Mouse (Mus musculus): ENCODE data around the gene Misp. TPM values are rescaled to one million over a fixed set of nuclear protein-coding genes. Genes with fewer than 3 reads are reported as not detected.

The Misp gene
- polyA plus RNA-seq (2014; fragmentation: Nextera tagmentation; extraction: Ambion mirVana) = 4.1 and 9.0 TPM in 2 replicates

DNA sequence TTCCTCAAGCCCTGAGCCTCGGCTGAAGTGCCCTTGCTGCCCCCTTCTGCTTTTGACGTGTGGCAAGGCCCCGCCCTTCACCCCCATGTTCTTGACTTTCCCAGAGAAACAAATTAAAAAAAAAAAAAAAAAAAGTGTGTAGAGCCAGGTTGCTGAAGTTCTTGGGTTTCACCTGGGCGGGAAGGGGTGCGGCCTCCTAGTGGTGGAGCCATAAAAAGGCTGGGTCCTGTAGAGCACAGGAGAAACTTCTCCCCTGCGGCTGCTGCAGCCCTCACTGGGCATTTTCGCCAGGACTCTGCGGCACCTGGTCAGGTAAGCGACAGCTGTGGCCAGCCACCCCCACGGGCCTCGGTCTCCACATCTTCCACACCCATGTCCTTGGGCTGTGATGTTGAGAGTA lies at the start of gene Misp:
Misp (plus strand) TSS at position 208 of the 400 bp plus-strand sequence.
- Histone ChIP-seq H3K4me2 (replicated peaks; ENCODE audit: low read depth, low read length) (no peak within 1 kb of the TSS), H3K4me1 (ENCODE audit: control insufficient read depth, insufficient read depth, low read length) (peaks cover 29% of the 10 kb centered on the region), H3K27me3 (ENCODE audit: control insufficient read depth, insufficient read depth, low read length) (no peaks in the 10 kb centered on the region), H3K27ac (ENCODE audit: low read depth, low read length) (peak within 1 kb of the TSS; percentile 63; the same call in 1 of the 2 replicates), H3K36me3 (ENCODE audit: control insufficient read depth, insufficient read depth, low read length) (peaks cover 29% of the 10 kb centered on the region), H3K9me3 (ENCODE audit: control insufficient read depth, low read length) (no peaks in the 10 kb centered on the region), H3K9ac (ENCODE audit: low read depth, low read length) (no peak within 1 kb of the TSS), H3K4me3 (ENCODE audit: low read length) (no peak within 1 kb of the TSS)
- WGBS = 54% methylated on average over 11 of the region's 11 CpGs
- ATAC-seq (ENCODE audit: low FRiP score, low TSS enrichment) = no peak

- no peaks in the 10 kb centered on the region; the same call in 1 of the 2 replicates for H3K9me3 ChIP-seq (ENCODE audit: control insufficient read depth, low read length)
- no peak for ATAC-seq (ENCODE audit: low FRiP score, low TSS enrichment)
- 94% methylated on average over 3 of the region's 3 CpGs for WGBS
Observed at GRCm38 (mm10) chr10:79772320-79772719, 48.5 kb upstream of the Misp start.

DNA sequence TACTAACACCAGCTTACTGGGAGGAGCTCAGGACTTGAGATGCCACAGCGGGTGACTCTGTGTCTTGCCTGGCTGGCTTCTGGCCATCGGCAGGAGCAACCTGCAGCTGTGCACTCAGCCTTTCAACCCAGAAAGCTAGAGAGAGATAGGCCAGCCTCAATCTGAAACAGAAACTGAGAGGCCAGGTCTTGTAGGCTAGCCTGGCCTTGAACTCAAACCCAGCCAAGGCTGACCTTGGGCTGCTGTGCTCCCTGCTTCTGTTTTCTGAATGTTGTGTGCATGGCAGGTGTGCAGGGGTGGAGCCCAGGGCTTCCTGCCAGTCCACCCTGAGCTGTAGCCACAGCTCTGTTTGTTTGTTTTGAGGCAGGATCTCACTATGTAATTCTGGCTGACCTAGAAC lies 47.6 kb upstream of the Misp start:
- H3K9ac ChIP-seq (ENCODE audit: low read depth, low read length) = no peak overlapping the region
- H3K9me3 ChIP-seq (ENCODE audit: control insufficient read depth, low read length) = no peaks in the 10 kb centered on the region; the same call in 1 of the 2 replicates
- ATAC-seq (ENCODE audit: low FRiP score, low TSS enrichment) = no peak
- no peaks in the 10 kb centered on the region for H3K36me3 ChIP-seq (ENCODE audit: control insufficient read depth, insufficient read depth, low read length)
- H3K27me3 ChIP-seq (ENCODE audit: control insufficient read depth, insufficient read depth, low read length) = no peaks in the 10 kb centered on the region
- no peak overlapping the region for H3K4me2 ChIP-seq (replicated peaks; ENCODE audit: low read depth, low read length)
- H3K27ac ChIP-seq (ENCODE audit: low read depth, low read length) = no peak overlapping the region
- no peak overlapping the region for H3K4me3 ChIP-seq (ENCODE audit: low read length)
- peaks cover 15% of the 10 kb centered on the region for H3K4me1 ChIP-seq (ENCODE audit: control insufficient read depth, insufficient read depth, low read length)
- WGBS = 89% methylated on average over 2 of the region's 2 CpGs

More at GRCm38 (mm10) chr10:79772320-79772719, 48.5 kb upstream of the Misp start:
- Histone ChIP-seq H3K4me2 (replicated peaks; ENCODE audit: low read depth, low read length) (no peak overlapping the region), H3K4me1 (ENCODE audit: control insufficient read depth, insufficient read depth, low read length) (peaks cover 11% of the 10 kb centered on the region), H3K4me3 (ENCODE audit: low read length) (no peak overlapping the region), H3K36me3 (ENCODE audit: control insufficient read depth, insufficient read depth, low read length) (no peaks in the 10 kb centered on the region), H3K27ac (ENCODE audit: low read depth, low read length) (no peak overlapping the region), H3K9ac (ENCODE audit: low read depth, low read length) (no peak overlapping the region), H3K27me3 (ENCODE audit: control insufficient read depth, insufficient read depth, low read length) (no peaks in the 10 kb centered on the region)

- no peak for ATAC-seq (ENCODE audit: low FRiP score, low TSS enrichment)
- no peak overlapping the region for H3K4me3 ChIP-seq (ENCODE audit: low read length)
- H3K9ac ChIP-seq (ENCODE audit: low read depth, low read length) = no peak overlapping the region
- WGBS = 67% methylated on average over 5 of the region's 5 CpGs
- H3K36me3 ChIP-seq (ENCODE audit: control insufficient read depth, insufficient read depth, low read length) = no peaks in the 10 kb centered on the region
- 0 out of 2 replicates have a peak, but pooled peaks cover 4% of the 10 kb centered on the region for H3K27me3 ChIP-seq (ENCODE audit: control insufficient read depth, insufficient read depth, low read length)
- no peak overlapping the region for H3K4me2 ChIP-seq (replicated peaks; ENCODE audit: low read depth, low read length)
- peaks cover 11% of the 10 kb centered on the region for H3K4me1 ChIP-seq (ENCODE audit: control insufficient read depth, insufficient read depth, low read length)
- no peaks in the 10 kb centered on the region; the same call in 1 of the 2 replicates for H3K9me3 ChIP-seq (ENCODE audit: control insufficient read depth, low read length)
- H3K27ac ChIP-seq (ENCODE audit: low read depth, low read length) = no peak overlapping the region
Observed at GRCm38 (mm10) chr10:79774486-79775279, 46.1 kb upstream of the Misp start.

DNA sequence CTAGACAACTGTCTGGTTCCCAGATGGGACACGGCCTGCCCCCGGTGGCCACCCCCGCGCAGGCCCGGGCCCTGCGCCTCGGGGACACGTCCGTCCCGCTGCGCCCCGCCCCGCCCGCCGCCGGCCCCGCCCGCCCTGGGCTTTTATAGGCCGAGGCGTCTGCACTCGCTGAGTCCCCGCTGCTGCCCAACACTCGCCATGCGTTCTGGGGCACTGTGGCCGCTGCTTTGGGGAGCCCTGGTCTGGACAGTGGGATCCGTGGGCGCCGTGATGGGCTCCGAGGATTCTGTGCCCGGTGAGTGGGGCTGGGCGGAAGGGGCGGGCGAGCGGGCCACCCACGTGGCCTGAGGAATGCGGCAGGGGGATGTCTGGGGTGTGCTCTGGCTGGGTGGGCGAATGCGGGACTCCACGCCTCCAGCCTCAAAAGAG lies 43.7 kb upstream of the Misp start, which contains the start of gene Fstl3:
Fstl3 (plus strand) TSS at position 170 of the 429 bp plus-strand sequence.
- Histone ChIP-seq H3K27me3 (ENCODE audit: control insufficient read depth, insufficient read depth, low read length) (peaks cover 8% of the 10 kb centered on the region; the same call in 1 of the 2 replicates), H3K36me3 (ENCODE audit: control insufficient read depth, insufficient read depth, low read length) (no peaks in the 10 kb centered on the region), H3K4me3 (ENCODE audit: low read length) (peak within 1 kb of the TSS; percentile 53), H3K4me1 (ENCODE audit: control insufficient read depth, insufficient read depth, low read length) (peaks cover 21% of the 10 kb centered on the region), H3K4me2 (replicated peaks; ENCODE audit: low read depth, low read length) (peak within 1 kb of the TSS; percentile 72), H3K27ac (ENCODE audit: low read depth, low read length) (no peak within 1 kb of the TSS), H3K9me3 (ENCODE audit: control insufficient read depth, low read length) (no peaks in the 10 kb centered on the region; the same call in 1 of the 2 replicates), H3K9ac (ENCODE audit: low read depth, low read length) (peak within 1 kb of the TSS; percentile 64)
- WGBS = 1% methylated on average over 39 of the region's 39 CpGs
- ATAC-seq (ENCODE audit: low FRiP score, low TSS enrichment) = no peak

DNA sequence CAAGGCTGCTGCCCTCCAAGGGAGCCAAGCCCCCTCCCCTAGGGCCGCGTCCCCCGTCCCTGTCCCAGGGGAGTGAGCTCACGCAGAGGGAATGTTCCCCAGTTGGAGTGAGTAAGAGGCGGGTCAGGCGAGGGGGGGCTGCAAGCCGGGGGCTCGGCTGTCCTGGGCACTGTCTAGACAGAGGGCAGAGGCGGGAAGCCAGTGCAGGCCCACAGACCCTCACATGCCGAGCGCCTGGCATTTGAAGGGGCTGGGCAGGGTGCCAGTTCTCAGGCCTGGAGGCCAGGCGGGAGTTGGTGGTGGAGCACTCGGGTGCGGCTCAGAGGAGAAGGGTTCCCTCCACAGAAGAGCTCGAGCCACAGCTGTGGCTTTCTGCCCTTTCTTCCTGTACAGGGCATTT lies 42.8 kb upstream of the Misp start:
- H3K36me3 ChIP-seq (ENCODE audit: control insufficient read depth, insufficient read depth, low read length) = no peaks in the 10 kb centered on the region
- H3K27ac ChIP-seq (ENCODE audit: low read depth, low read length) = no peak overlapping the region
- H3K4me3 ChIP-seq (ENCODE audit: low read length) = peak overlapping the region; percentile 53; the same call in 1 of the 2 replicates
- H3K4me1 ChIP-seq (ENCODE audit: control insufficient read depth, insufficient read depth, low read length) = peaks cover 21% of the 10 kb centered on the region
- ATAC-seq (ENCODE audit: low FRiP score, low TSS enrichment) = no peak
- H3K4me2 ChIP-seq (replicated peaks; ENCODE audit: low read depth, low read length) = peak overlapping the region; percentile 72
- no peaks in the 10 kb centered on the region for H3K9me3 ChIP-seq (ENCODE audit: control insufficient read depth, low read length)
- peaks cover 8% of the 10 kb centered on the region; the same call in 1 of the 2 replicates for H3K27me3 ChIP-seq (ENCODE audit: control insufficient read depth, insufficient read depth, low read length)
- 15% methylated on average over 15 of the region's 15 CpGs for WGBS
- peak overlapping the region; percentile 28; the same call in 1 of the 2 replicates for H3K9ac ChIP-seq (ENCODE audit: low read depth, low read length)

- Histone ChIP-seq H3K27ac (ENCODE audit: low read depth, low read length) (no peak overlapping the region), H3K4me2 (replicated peaks; ENCODE audit: low read depth, low read length) (no peak overlapping the region), H3K9me3 (ENCODE audit: control insufficient read depth, low read length) (no peaks in the 10 kb centered on the region), H3K4me1 (ENCODE audit: control insufficient read depth, insufficient read depth, low read length) (peaks cover 21% of the 10 kb centered on the region), H3K4me3 (ENCODE audit: low read length) (no peak overlapping the region), H3K27me3 (ENCODE audit: control insufficient read depth, insufficient read depth, low read length) (peaks cover 8% of the 10 kb centered on the region; the same call in 1 of the 2 replicates), H3K9ac (ENCODE audit: low read depth, low read length) (no peak overlapping the region), H3K36me3 (ENCODE audit: control insufficient read depth, insufficient read depth, low read length) (no peaks in the 10 kb centered on the region)
- WGBS = 36% methylated on average over 2 of the region's 2 CpGs
- ATAC-seq (ENCODE audit: low FRiP score, low TSS enrichment) = no peak
Observed at GRCm38 (mm10) chr10:79779193-79779592, 41.6 kb upstream of the Misp start.

DNA sequence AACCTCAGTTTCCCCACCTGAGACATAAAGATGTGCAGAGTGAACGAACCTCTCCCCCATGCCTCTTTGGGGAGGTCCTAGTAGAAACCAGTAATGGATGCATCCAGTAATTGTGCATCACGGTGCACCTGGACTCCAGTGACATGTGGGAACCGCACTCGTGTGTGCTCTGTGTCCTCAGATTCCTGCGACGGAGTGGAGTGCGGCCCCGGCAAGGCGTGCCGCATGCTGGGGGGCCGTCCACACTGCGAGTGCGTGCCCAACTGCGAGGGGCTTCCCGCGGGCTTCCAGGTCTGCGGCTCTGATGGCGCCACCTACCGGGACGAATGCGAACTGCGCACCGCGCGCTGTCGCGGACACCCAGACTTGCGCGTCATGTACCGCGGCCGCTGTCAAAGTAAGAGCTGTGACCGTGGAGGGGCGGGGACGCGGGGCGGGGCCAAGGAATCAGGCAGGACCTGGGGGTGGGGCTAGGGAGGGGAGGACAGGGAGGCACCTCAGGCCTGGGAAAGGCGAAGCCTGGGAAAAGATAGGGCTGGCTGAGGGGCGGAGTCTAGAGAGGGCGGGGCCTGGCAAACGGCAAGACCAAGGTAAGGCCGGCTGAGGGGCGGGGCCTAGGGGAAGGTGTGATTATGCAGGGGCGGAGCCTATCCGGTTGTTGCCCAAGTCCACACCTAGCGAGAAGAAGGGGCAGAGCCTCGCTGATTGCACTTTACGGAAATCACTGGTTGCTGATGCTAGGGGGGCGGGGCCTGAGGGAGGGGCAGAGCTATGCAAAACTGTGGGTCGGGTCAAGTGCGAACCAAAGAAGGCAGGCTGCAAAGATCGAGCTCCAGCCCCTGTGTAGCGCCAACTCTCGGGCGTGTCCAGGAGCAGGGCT lies 40.8 kb upstream of the Misp start:
- peak overlapping the region; percentile 77 for H3K4me2 ChIP-seq (replicated peaks; ENCODE audit: low read depth, low read length)
- H3K4me1 ChIP-seq (ENCODE audit: control insufficient read depth, insufficient read depth, low read length) = peaks cover 21% of the 10 kb centered on the region
- peak overlapping the region; percentile 43 for H3K4me3 ChIP-seq (ENCODE audit: low read length)
- H3K9ac ChIP-seq (ENCODE audit: low read depth, low read length) = no peak overlapping the region; the same call in 1 of the 2 replicates
- WGBS = 3% methylated on average over 55 of the region's 55 CpGs
- peak; percentile 89 for ATAC-seq (ENCODE audit: low FRiP score, low TSS enrichment)
- no peaks in the 10 kb centered on the region for H3K9me3 ChIP-seq (ENCODE audit: control insufficient read depth, low read length)
- H3K27me3 ChIP-seq (ENCODE audit: control insufficient read depth, insufficient read depth, low read length) = peaks cover 10% of the 10 kb centered on the region; the same call in 1 of the 2 replicates
- H3K27ac ChIP-seq (ENCODE audit: low read depth, low read length) = no peak overlapping the region
- H3K36me3 ChIP-seq (ENCODE audit: control insufficient read depth, insufficient read depth, low read length) = no peaks in the 10 kb centered on the region

All from kidney, embryonic 14.5 days (tissue).